Mouse (Mus musculus) Patski (cell line): ENCODE measurements around the gene Fbxl7. TPM values are rescaled to one million over a fixed set of nuclear protein-coding genes. Genes with fewer than 3 reads are reported as not detected.
A peak's percentile ranks its signal among the peaks of the same experiment; 100 is the strongest.

ENCODE experiments used
- ATAC-seq: fragments of 100-300 bp; one replicate; pipeline ENCODE4 v1.8.0; 2021
- CTCF ChIA-PET: fragments of 350-600 bp; sonication (Branson Sonifier 250); formaldehyde crosslinking; loops from one replicate; lab custom pipeline; 2022; ENCODE audit warnings: inconsistent platforms; lab: Charles Lee
- POLR2A ChIA-PET: fragments of 350-600 bp; sonication (Branson Sonifier 250); formaldehyde crosslinking; loops from one replicate; lab custom pipeline; 2022; ENCODE audit warnings: antibody characterized with exemption, inconsistent platforms; lab: Charles Lee
- DNase-seq: peaks from one replicate; pipeline ENCODE4 v3.0.0-alpha.2; 2011; ENCODE audit warnings: low read depth, low spot score
- H3K27me3 ChIP-seq: fragments of 371-371 bp; one replicate; pipeline ENCODE4 v1.5.1; 2021
- CTCF ChIP-seq: fragments of 100-300 bp; IDR thresholded peaks from one replicate; pipeline ENCODE4 v1.5.1; 2021
- in situ Hi-C: fragments of 300-500 bp; cut with MboI; formaldehyde crosslinking; loops from 3 replicates; pipeline ENCODE4 v1.11.1; 2018; ENCODE audit warnings: low pct_unique_long_range_greater_than_20kb, mixed read lengths
- polyA plus RNA-seq: library from polyadenylated mRNA; unstranded; gene quantifications from one replicate; pipeline ENCODE4 v1.2.3, GENCODE M21; 2021

Gene Fbxl7
- polyA plus RNA-seq = 2.6 TPM

DNA sequence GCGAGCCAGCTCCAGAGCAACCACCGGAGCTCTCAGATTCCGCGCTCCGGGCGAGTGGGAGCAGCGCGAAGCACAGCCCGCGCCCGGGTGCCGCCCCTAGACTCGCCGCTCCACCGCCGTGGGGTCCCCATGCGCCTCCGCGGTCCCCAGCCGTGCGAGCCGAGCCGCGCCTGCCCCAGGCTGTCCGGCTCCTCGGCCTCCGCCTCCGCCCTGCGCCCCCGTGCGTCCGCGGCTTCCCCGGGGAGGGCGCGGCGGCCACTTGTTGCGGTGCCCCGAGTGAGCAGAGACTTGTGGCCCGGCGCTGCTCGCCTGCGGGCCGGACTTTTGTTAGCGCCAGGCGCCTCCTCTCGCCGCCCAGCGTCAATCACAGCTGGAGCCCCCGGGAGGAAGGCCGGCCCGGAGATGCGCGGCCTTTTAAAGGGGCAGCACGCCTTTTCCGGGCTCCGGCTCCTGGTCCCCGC is at the start of gene Fbxl7:
Gene Fbxl7 (minus strand): TSS at position 330 of the 461 bp plus-strand sequence.
- TF ChIP-seq CTCF = peak; percentile 92
- ATAC-seq (peak; percentile 98), DNase-seq (no peak)
- ChIA-PET POLR2A (no interaction called here), CTCF (interaction anchor here (1.2 to 1.3 kb wide), 2 partner anchors 164 to 236 kb away, joined by 3 read pairs; no protein-coding TSS in a partner anchor)
- H3K27me3 ChIP-seq = no peaks in the 10 kb centered on the region
- in situ Hi-C loops = no loop called here

DNA sequence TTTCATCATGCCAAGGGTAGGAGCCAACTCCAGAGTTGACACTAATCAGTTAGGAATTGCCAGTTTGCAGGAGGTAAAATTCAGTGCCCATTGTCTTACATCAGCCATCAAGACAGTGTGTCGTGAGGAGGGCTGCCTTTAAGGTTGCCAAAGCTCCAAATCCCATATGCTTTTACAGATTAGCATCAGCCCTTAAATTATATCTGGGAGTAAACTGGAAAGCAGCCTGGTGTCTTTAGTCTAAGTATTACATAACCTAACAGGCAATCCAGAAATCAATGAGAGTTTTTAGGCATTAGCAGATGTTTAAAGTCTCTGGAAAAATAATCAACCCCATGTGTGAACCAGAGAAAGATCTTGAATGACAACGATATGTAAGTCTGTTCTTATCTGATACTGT is 26.6 kb upstream of the Fbxl7 start:
- H3K27me3 ChIP-seq = peaks cover 7% of the 10 kb centered on the region
- ATAC-seq (no peak), DNase-seq (no peak)
- TF ChIP-seq CTCF = no peak
- in situ Hi-C loops = no loop called here
- POLR2A ChIA-PET = no interaction called here
- CTCF ChIA-PET = no interaction called here

- ATAC-seq (no peak), DNase-seq (no peak)
- H3K27me3 ChIP-seq = peaks cover 16% of the 10 kb centered on the region
- CTCF ChIA-PET = interaction anchor here (1.0 kb wide), 1 partner anchor 192 kb away, joined by 3 read pairs; no protein-coding TSS in a partner anchor
- POLR2A ChIA-PET = no interaction called here
- in situ Hi-C loops = no loop called here
- no peak for TF ChIP-seq CTCF
These were observed 18.0 kb upstream of the Fbxl7 start for GRCm38 (mm10) chr15:26913427-26913826.

- peak; percentile 20 for ATAC-seq
- POLR2A ChIA-PET = no interaction called here
- in situ Hi-C loops = no loop called here
- TF ChIP-seq CTCF = no peak
- no peaks in the 10 kb centered on the region for H3K27me3 ChIP-seq
- CTCF ChIA-PET = interaction anchor here (1.8 kb wide), 1 partner anchor 20 kb away, joined by 4 read pairs; no protein-coding TSS in a partner anchor
- DNase-seq = no peak
These were observed 381 bp upstream of the Fbxl7 start for GRCm38 (mm10) chr15:26895761-26896160.

- ATAC-seq (peak; percentile 62), DNase-seq (no peak)
- ChIA-PET POLR2A (no interaction called here), CTCF (interaction anchor here (1.2 to 2.0 kb wide), 3 partner anchors 26 to 236 kb away, joined by 3 to 4 read pairs (median 3); no protein-coding TSS in a partner anchor)
- TF ChIP-seq CTCF = no peak
- H3K27me3 ChIP-seq = no peaks in the 10 kb centered on the region
- in situ Hi-C loops = loop anchor here (5.0 kb wide), 1 partner anchor 253 kb away; no protein-coding TSS in a partner anchor
These were observed 565 bp downstream of the Fbxl7 start for GRCm38 (mm10) chr15:26894801-26895229.

GRCm38 (mm10) chr15:26894031-26894655 is 1.2 kb downstream of the Fbxl7 start:
- DNase-seq (no peak), ATAC-seq (no peak)
- ChIA-PET CTCF (interaction anchor here (1.1 to 2.0 kb wide), 4 partner anchors 18 to 235 kb away, joined by 3 to 4 read pairs (median 4); no protein-coding TSS in a partner anchor), POLR2A (no interaction called here)
- H3K27me3 ChIP-seq = no peaks in the 10 kb centered on the region
- in situ Hi-C loops = loop anchor here (5.0 kb wide), 1 partner anchor 252 kb away; no protein-coding TSS in a partner anchor
- no peak for TF ChIP-seq CTCF

DNA sequence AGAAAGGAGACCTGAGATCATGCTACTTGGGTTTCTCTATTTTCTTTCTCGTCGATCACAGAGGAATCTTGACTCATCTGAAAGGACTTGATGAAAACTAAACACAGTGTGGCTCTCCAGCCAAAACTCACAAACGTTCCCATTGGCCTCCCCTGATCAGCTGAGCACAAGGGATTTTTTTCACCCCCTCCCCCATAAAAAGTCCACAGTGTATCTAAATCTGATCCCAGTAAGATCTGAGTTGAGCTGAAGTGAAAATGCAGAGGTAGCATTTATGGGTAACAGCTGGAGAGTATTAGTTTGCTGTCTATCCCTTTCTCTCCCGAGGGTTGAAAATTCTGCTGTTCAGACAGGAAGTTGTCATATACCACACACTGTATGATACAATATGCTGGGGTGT is 2.2 kb downstream of the Fbxl7 start:
- in situ Hi-C loops = loop anchor here (5.0 kb wide), 1 partner anchor 251 kb away; no protein-coding TSS in a partner anchor
- ATAC-seq (no peak), DNase-seq (no peak)
- no peak for TF ChIP-seq CTCF
- ChIA-PET CTCF (interaction anchor here (1.1 to 2.0 kb wide), 2 partner anchors 17 to 24 kb away, joined by 4 read pairs; no protein-coding TSS in a partner anchor), POLR2A (no interaction called here)
- no peaks in the 10 kb centered on the region for H3K27me3 ChIP-seq

GRCm38 (mm10) chr15:26889971-26890370 is 5.4 kb downstream of the Fbxl7 start:
- no peaks in the 10 kb centered on the region for H3K27me3 ChIP-seq
- ATAC-seq (no peak), DNase-seq (no peak)
- no peak for TF ChIP-seq CTCF
- ChIA-PET CTCF (no interaction called here), POLR2A (interaction anchor here (0.6 kb wide), 1 partner anchor 1264 kb away, joined by 4 read pairs; no protein-coding TSS in a partner anchor)
- in situ Hi-C loops = loop anchor here (5.0 kb wide), 1 partner anchor 248 kb away; no protein-coding TSS in a partner anchor

DNA sequence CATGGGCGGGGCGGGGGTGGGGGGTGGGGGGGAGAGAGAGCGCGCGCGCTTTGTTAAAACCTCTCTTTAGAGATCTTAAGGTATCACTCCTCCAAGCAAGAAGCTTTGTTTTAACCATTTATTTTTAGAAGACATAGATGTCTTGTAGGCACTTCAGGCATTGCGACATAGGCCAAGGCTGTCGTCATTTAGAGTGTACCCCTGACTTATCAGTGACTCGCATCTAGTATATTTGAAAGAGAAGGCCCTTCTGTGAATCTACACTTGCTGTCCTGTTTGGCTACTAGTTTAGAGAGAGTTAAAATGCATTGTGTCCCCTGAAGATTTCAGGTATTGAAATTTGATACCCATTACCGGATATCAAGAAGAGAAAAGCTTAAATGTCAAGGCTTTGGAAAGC is 7.2 kb downstream of the Fbxl7 start:
- ChIA-PET POLR2A (no interaction called here), CTCF (interaction anchor here (1.0 kb wide), 1 partner anchor 12 kb away, joined by 4 read pairs; no protein-coding TSS in a partner anchor)
- in situ Hi-C loops = no loop called here
- no peak for TF ChIP-seq CTCF
- no peaks in the 10 kb centered on the region for H3K27me3 ChIP-seq
- ATAC-seq (no peak), DNase-seq (no peak)

DNA sequence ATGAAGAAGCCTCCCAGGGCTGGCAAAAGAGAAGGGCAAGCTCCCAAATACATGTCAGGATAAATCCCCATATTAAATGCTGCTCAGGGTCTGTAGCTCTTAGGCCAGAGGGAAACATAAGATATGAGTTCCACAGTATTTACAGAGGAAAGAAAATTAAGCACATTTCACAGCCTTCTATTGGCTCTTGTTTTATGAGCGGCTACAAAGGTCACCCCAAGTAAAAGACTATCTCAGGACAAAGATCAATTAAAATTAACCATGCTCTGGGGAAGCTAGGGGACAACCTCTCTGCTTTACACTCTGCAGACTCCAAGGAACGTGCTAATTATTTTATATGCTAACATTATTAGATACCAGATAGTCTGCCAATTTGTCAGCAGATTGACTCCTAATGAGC is 9.4 kb downstream of the Fbxl7 start:
- CTCF ChIA-PET = no interaction called here
- TF ChIP-seq CTCF = no peak
- in situ Hi-C loops = no loop called here
- no peak for DNase-seq
- no peaks in the 10 kb centered on the region for H3K27me3 ChIP-seq
- ATAC-seq = no peak
- POLR2A ChIA-PET = no interaction called here
